Mouse (Mus musculus): ENCODE data around the gene Emb.

DNA sequence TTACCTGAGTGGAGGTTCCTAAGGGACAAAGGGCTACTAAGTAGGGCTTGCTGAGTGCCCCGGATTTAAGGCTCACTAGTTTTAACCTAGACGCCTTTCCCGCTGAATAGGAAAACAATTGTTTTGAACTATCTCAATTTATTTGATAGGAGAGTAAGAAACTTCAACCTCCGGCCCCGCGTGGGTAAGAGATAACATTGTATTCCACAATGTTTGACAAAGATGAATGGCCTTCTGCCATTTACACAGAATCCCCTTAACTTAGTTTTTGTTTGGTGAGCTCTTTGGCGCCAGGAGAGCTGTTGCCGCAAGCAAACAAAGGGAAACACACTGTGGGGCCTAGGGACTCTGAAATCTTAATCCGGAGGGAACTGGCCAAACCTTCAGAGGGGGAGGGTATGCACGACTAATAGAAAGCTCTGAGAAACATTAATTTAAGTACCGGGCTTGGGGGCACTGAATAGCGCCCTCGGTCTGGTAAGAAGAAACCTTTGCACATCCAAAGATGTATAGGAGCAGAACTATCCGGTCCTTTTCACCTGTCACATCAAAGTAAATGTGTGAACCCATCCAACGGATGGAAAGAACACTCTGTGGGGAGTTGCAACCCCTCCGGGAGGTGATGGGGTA, 11.7 kb downstream of the Emb start:
- no peak for TF ChIP-seq CTCF (IDR thresholded peaks at IDR 0.05; ENCODE audit: borderline replicate concordance, extremely low read depth, insufficient read depth, insufficient read length)
- no peak for TF ChIP-seq POLR2A (IDR thresholded peaks at IDR 0.05; ENCODE audit: borderline replicate concordance, extremely low read depth, insufficient read depth, insufficient read length, poor library complexity, severe bottlenecking)
